Mouse (Mus musculus) small intestine, adult 10 weeks (tissue): Measurements from ENCODE around the gene A230072I06Rik. TPM values are rescaled to one million over a fixed set of nuclear protein-coding genes. Genes with fewer than 3 reads are reported as not detected.

ENCODE experiments used
- polyA plus RNA-seq: library from polyadenylated mRNA; stranded (reverse); fragments of 350-450 nt; fragmentation: Illumina TruSeq; extraction: RNeasy Lipid Tissue Mini Kit (QIAGEN cat#74804); gene quantifications from one replicate; pipeline ENCODE4 v1.2.3, GENCODE M21; 2014; ENCODE audit warnings: low replicate concordance

The A230072I06Rik gene
- polyA plus RNA-seq = not detected

DNA sequence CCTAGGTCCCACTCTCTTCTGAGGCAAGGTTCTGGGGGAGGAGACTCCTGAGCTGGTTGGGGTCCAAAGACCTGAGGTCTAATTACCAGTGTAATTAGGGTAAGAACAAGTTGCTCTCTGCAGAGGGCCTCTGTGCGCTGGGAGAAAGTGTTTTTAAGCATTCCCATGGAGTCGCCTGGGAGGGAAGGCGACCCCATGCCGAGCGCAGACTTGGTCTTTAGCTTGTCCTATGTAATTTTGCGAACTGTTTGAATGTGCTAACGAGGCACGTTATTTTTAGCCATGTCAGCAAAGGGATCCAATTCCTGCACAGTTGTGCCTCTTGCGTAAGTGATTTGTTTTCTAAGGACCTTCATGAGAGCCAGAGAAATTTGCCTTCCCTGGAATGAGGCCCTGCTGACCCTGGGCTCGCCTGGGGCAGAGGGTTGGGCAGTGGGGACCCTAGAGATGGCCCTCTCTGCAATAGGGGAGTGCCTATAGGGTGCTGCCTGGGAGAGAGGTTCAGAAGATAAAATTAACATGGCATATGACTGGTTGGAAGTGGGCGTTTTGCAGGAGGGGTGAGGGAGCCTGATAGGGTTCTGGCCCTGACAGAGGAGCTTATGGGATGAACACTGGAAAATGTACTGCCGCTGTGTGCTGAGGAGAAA is at the start of gene A230072I06Rik:
TSS of gene A230072I06Rik (plus strand) at position 157 of the 650 bp plus-strand sequence.

Other genes with a start within 250 kb of the A230072I06Rik start
- not detected for gene Sox1, start 116.5 kb downstream of the A230072I06Rik start, polyA plus RNA-seq